Mouse (Mus musculus): ENCODE data around the gene Dpy19l3.

The Dpy19l3 gene

GRCm38 (mm10) chr7:35687229-35687628, 67.0 kb downstream of the Dpy19l3 start:
- peak; percentile 48 to 54 for DNase-seq

GRCm38 (mm10) chr7:35686756-35687155, 67.5 kb downstream of the Dpy19l3 start:
- DNase-seq: peak; percentile 80 to 82

- no peak for DNase-seq
Observed at GRCm38 (mm10) chr7:35686216-35686615, 68.0 kb downstream of the Dpy19l3 start.

- DNase-seq: no peak
Observed at GRCm38 (mm10) chr7:35683409-35684122, 70.7 kb downstream of the Dpy19l3 start.

GRCm38 (mm10) chr7:35681559-35681958, 72.7 kb downstream of the Dpy19l3 start:
- peak; percentile 32 to 35 for DNase-seq

- no peak for DNase-seq
Observed at GRCm38 (mm10) chr7:35678976-35679375, 75.3 kb downstream of the Dpy19l3 start.

- peak in 1 of 2 experiments; percentile 36 for DNase-seq
Observed at GRCm38 (mm10) chr7:35668066-35669041, 85.9 kb downstream of the Dpy19l3 start.

- DNase-seq: no peak
Observed at GRCm38 (mm10) chr7:35663790-35664376, 90.4 kb downstream of the Dpy19l3 start.

- DNase-seq: peak; percentile 49 to 64
Observed at GRCm38 (mm10) chr7:35659173-35659572, 95.1 kb downstream of the Dpy19l3 start.

GRCm38 (mm10) chr7:35657829-35658228, 96.4 kb downstream of the Dpy19l3 start:
- DNase-seq: no peak

GRCm38 (mm10) chr7:35651583-35652270, 102.5 kb downstream of the Dpy19l3 start:
- DNase-seq: peak in 1 of 2 experiments; percentile 16

- peak; percentile 65 to 67 for DNase-seq
Observed at GRCm38 (mm10) chr7:35650716-35651410, 103.4 kb downstream of the Dpy19l3 start.

GRCm38 (mm10) chr7:35649071-35649470, 105.2 kb downstream of the Dpy19l3 start:
- peak; percentile 44 to 57 for DNase-seq

GRCm38 (mm10) chr7:35648239-35649069, 105.8 kb downstream of the Dpy19l3 start:
- no peak for DNase-seq

GRCm38 (mm10) chr7:35647101-35647698, 107.1 kb downstream of the Dpy19l3 start, which contains the start of gene Pdcd5:
TSS of gene Pdcd5 (minus strand) at chr7:35647521.
- peak; percentile 97 to 99 for DNase-seq

GRCm38 (mm10) chr7:35646317-35647081, 107.8 kb downstream of the Dpy19l3 start:
- peak; percentile 51 to 55 for DNase-seq

- DNase-seq: no peak
Observed at GRCm38 (mm10) chr7:35640072-35640471, 114.2 kb downstream of the Dpy19l3 start.

GRCm38 (mm10) chr7:35636874-35637273, 117.4 kb downstream of the Dpy19l3 start:
- no peak for DNase-seq

- DNase-seq: peak; percentile 70
Observed at GRCm38 (mm10) chr7:35636229-35636628, 118.0 kb downstream of the Dpy19l3 start.

Data from cerebellum, postnatal 10 days (tissue).